Mouse (Mus musculus) embryo, embryonic 9.5 days (tissue): ENCODE results near the gene Tmem95.

Experiments used
- DNase-seq: peaks from one replicate; pipeline ENCODE4 v3.0.0-alpha.2; 2017; ENCODE audit errors: extremely low spot score

Tmem95 gene

DNA sequence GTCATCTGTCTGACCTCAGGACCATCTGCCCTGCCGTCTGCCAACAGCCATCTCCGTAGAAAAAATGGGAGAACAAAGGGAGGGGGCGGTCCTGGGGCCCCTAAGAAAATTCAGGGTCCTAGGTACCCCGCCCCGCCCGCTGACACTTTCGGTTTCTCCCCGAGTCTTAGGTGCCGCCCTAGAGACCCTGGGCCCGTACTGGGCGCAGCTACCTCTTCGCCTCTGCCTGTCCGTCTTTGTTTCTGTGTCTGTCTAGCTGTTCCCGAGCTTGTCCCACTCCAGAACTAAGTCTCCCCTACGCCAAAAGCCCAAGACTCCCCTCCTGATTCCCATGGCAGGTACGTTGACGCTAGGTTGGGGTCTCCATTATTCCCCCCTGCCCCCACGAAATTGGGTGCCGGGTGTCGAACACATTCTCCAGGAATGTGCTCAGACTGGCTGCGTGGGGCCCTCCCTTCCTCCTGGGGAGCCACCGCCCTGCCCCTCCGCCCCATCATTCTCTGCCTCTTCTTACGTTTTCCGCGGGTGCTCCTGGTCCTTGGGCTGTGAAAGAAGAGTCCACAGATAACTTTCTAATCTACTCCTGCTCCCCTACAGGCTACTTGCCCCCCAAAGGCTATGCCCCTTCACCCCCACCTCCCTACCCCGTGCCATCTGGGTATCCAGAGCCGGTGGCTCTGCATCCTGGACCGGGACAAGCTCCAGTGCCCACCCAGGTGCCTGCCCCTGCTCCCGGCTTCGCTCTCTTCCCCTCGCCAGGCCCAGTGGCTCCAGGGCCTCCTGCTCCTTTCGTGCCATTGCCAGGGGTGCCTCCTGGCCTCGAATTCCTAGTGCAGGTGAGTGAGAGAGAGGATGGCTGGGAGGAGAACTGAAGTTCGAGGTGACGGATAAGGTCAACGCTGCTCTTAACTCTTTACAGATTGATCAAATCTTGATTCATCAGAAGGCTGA lies 30.8 kb downstream of the Tmem95 start:
- peak; percentile 35 for DNase-seq

DNA sequence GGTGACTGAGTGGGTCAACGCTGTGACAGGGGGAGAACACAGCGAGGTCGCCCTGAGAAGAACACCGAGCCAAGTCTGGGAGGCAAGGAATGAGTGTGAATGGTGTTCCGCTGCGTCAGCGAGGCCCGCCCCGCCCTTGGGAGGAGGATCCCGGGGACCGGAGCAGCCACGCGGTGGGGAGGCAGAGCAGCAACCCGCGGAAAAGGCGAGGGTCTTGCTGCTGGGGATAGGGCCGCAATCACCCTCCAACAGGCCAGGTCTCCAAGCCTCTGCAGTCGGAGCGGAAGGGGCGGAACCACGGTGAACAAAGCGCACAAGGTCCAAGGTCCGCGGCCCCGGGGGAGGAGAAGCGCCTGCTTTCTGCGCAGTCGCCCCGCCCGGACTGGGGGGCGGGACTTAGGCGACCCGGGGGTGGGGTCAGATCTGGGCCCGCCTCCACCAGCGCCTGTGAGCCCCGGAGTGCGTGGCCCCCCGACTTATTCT lies 31.6 kb downstream of the Tmem95 start, which contains the start of gene Plscr3:
Gene Plscr3 (plus strand): TSS at position 179 of the 483 bp plus-strand sequence.
- DNase-seq: peak; percentile 96

DNA sequence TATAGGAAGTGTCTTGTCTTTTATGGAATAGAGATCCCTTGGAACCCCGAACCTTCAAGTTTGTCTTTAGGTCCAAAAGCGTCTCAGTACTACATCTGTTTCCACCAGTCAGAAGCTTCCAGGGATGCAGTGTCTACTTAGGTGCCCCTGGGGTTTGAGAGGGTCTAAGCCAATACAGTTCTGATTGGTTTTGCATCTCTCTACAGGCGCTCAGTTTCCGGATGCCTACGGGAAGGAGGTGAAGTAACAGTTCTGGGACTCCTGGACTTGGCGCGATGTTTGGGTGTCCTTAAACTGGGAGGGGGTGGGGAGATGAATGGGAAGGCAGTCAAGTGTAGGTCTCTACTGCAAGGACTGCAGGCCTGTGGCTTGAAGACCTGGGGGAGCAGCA lies 39.1 kb downstream of the Tmem95 start:
- DNase-seq: no peak

DNA sequence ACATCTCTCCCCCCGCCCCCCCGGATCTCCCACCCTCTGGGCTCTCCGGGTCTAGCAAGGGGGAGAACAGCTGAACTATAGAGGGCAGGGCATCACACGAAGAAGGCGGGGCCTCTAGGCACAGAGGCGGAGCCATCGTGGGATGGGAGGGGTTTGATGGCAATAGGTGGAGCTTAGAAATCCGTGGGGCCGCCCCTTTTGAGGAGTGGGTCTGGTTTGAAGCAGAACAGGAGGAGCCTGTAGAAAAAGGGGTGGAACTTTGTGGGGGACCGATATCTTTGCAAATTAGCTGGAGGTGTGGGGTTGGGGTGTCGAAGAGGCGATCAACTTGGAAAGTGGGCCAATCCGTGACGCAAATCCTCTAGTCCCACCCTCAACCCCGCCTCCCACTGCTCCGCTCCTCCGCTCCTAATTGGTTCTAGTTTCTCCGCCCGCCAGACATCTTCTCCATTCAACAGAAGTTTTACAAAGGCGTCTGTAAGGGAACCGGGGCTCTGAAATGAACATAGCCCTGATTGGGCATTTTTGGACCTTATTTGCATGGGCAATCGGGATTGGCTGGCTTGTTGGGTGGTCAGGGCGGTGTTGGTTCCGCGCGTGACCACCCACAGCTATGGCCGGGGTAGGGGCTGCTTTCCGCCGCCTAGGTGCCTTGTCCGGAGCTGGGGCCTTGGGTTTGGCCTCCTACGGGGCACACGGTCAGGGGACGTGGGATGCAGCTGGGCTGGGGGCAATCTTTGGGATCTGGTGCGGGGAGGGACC lies 39.7 kb downstream of the Tmem95 start, which contains the start of gene Tmem256:
Gene Tmem256 (plus strand): TSS at position 563 of the 762 bp plus-strand sequence.
- DNase-seq: peak; percentile 99

DNA sequence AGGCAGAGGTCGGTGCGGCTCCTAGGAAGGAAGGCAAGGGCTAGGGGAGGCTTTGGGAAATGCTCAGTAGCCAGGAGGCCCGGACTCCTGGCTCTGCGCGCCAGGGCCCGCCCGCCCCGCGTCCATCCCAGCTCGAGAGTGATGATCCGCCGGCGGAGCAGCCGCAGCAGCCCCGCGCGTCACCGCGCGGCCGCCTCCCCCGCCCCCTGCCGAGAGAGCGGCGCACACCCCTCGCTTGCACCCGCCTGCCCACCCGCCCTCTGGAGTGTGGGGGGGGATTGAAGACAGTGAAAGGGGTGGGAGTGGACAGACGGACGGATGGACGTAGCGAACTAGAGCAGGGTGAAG lies 40.2 kb downstream of the Tmem95 start, which contains the start of gene Nlgn2:
Gene Nlgn2 (minus strand): TSS at position 181 of the 348 bp plus-strand sequence.
- no peak for DNase-seq

DNA sequence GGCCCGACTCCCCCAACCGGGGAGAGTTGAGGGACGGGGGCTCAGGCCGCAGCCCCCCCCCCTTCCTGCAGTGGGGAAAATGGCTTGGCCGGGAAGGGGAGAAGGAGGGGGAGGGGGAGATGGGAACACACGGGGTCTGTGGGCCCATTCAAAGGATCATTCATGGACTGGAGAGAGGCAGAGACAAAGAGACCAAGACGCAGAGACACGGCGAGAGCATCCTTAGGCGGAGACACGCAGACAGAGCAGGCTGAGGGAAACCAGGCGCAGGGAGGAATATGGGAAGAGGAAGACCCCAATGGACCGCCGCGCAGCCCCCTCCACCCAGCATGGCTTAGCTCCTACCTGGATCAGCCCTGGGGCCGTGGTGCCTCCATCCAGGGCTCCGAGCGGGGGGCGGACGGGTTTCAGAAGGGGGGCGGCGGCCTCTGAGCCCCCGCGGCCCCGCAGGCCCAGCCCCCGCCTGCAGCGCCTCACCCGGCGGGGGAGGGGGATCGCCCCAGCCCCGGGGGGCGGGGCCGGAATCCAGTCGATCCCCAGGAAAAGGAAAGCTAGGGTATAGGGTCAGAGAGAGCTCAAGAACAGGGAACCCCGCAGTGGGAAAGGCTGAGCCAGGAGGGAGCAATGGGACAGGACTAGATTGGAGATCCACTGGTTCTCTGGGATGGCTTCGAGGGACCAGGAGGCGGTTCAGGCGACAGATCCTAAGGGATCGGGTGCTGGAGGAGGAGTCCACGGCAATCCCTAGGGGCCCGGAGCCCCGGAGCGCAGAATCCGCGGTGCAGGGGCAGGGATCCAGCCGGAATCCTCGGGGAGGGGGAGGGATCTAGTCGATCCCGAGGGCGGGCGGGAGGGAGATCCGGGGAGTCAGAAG lies 40.9 kb downstream of the Tmem95 start:
- DNase-seq: peak; percentile 59

DNA sequence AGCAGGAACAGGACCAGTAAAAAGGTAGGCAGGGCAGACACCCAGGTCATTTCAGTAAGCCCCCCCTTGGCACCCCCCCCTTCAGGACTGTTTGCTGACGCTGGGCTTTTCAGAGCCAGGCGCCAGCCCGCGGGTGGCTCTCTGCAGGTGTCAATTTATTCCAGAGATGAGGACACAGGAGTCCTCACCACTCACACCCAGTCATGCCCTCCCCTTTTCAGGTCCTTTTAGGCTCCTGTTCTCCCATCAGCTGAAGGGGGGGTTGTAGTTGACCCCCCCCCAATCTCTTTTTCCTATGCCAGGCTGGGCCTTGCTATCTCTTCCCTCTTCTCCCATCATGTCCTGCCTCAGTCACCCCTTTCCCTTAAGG lies 41.9 kb downstream of the Tmem95 start:
- peak; percentile 40 for DNase-seq

DNA sequence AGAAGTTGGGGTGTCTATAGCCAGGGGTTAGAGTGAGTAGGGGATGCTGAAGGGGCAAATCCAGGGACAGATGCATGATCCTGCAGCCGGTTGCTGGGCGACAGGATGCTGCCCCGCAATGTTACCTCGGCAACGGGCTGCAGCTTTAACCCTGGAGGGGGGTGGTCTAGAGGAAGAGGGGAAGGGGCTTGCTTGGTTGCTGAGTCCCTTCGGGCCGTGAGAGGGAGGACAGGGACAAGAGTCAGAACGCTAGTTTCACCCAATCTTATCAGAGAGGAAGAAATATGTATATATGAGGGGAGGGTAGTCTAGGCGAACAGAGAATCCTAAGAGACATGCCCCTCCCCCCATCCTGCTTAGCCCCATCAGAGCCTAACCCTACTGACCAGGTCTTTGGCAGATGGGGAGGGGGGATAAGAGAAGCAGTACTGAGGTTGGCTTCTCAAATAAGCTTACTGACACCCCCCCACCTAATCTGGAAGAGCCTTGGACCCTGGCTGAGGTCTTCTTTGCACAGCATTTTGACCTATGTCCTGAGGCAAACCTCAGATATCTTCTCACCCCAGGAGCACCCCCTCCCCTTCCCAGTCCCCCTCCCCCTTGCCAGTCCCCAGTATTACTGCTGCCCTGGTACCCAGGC lies 42.4 kb downstream of the Tmem95 start:
- peak; percentile 65 for DNase-seq

DNA sequence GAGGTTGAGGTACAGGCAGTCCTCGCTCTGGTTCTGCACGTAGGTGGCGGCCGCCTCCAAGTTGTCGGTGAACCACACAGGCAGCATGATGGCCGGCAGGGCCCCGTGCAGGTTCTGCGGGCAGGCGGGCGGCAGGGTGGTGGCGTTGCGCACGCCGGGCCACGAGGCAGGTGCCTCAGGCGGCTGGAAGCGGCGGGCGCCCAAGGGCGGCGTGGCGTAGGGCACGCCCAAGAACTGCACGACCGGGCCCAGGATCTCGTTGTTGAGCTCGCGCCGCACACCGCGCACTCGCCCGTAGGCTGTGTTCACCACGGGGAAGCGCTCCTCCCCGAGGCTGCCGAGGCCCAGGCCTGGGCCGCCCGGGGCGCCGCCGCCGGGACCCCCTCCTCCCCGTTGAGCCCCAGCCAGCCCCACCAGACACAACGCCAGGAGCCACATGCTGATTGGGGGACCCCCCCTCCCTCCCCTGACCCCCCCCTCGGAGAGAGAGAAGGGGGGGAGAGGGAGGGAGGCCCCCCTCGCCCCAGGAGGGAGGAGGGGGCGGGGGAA lies 43.7 kb downstream of the Tmem95 start:
- DNase-seq: peak; percentile 49

DNA sequence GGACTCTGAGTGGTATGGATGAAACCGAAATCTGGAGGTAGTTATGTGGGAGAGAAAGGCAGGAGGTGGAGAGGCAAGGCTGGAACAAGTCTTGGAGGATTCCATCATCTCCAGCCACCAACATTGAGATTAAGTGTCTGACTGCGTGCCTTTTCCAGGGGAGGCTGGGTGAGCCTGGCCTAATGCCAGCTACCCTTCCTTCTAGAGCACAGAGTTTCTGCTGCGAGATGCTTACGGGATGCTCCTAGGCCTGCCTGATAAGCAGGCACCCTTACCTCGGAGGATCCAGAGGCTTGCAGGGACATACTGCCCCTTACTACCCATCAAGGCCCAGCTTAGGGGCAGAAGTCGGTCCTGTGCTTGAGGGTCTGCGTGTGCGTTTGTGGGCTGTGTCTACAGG lies 44.3 kb downstream of the Tmem95 start:
- no peak for DNase-seq

DNA sequence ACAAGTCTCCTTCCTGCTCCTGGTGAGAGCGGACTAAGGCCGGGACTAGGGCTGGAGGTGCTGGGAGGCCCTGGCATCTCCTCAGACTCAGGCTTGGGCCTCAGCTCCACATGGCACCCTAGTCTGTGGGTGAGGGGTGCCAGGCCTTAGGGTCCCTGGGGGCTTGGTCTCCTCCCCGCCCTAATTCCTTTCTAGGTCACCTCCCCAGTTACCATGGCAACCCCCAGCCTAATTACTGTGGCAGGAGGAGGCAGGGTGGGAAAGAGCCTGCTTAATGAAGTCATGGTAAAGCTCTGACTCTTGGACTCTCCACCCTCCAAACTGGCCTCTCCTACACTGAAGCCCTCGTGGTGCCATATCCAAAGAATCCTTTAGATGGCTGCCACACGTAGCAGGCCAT lies 49.0 kb downstream of the Tmem95 start:
- DNase-seq: no peak
